Comparison of ENCODE assay signal across 10 mouse cellular contexts in the genomic region with DNA sequence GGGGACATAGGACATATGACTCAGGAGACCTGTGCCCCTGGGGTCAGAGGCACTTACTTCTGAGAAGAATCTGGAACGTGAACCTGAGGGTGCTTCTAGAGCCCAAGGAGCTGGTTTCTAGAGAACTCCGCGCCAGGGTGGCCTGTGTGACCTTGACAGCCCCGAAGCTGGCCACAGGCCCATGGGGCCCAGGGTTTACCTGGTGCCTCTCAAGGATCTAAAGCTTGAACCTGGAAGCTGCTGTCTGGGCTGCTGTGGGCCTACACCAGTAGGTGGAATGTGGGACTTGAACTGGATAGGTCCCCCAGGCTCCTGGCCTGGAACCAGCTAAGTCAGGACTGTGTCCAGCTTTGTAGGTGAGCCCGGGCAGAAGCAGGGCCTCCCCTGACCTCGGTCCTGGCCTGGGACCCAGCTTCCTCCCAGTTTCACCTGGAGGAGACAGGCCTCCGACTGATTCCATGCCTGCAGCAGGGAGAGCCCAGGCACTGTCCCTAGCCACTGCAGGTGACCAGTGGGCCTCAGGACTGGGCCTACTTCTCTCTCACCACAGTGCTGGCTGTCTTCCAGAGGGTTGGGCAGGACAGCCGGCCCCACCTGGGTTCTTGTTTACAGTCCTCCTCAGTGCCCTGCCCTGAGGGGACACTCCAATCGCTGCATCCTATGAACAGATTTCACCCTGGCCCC. TPM values are rescaled to one million over a fixed set of nuclear protein-coding genes. Genes with fewer than 3 reads are reported as not detected.
DNase-seq lines count a peak whose midpoint lies in the region; ATAC-seq lines count a peak whose summit lies in the region.
"Had no signal": no experiment of that assay in that cellular context is flagged by ENCODE, and none has a peak within 500 bp of the region (broad histone marks: within the 10 kb centered on the region; RNA-seq: fewer than 3 reads in every experiment).

No protein-coding gene starts in this region.

- no peaks in the 10 kb centered on the region for H3K9me3 ChIP-seq in lung, embryonic 16.5 days (ENCODE audit: control insufficient read depth, low read length)
- H3K9me3 ChIP-seq: G1E had no signal

- H3K36me3 ChIP-seq in lung, embryonic 16.5 days (ENCODE audit: control insufficient read depth, insufficient read depth, low read length), result peaks cover 14% of the 10 kb centered on the region

- no peak overlapping the region for H3K4me2 ChIP-seq in lung, embryonic 16.5 days (ENCODE audit: low read depth, low read length)

- no peak overlapping the region for H3K9ac ChIP-seq in lung, embryonic 16.5 days (ENCODE audit: low read length)

- ATAC-seq in lung, embryonic 16.5 days (ENCODE audit: low read depth), result peak; percentile 53
- no peak for ATAC-seq in monocyte, adult 5-6 weeks (replicated peaks; ENCODE audit: insufficient number of reproducible peaks, low FRiP score, low TSS enrichment, poor library complexity, severe bottlenecking)

- peak; percentile 42 to 48 for DNase-seq in heart, postnatal 10 days
- DNase-seq in heart, postnatal 25 days (ENCODE audit: low spot score), result no peak
- peak; percentile 63 to 64 for DNase-seq in cerebellum, postnatal 10 days
- peak; percentile 64 to 81 for DNase-seq in kidney, adult 8-10 months
- no peak for DNase-seq in gastrocnemius, postnatal 36 days
- DNase-seq: layer of hippocampus, postnatal 36 days; thymus, postnatal 25 days had no signal

- H3K4me1 ChIP-seq in lung, embryonic 16.5 days (replicated peaks; ENCODE audit: control insufficient read depth, insufficient read depth, low read length), result peaks cover 18% of the 10 kb centered on the region

- WGBS in lung, embryonic 16.5 days, result 72% methylated on average over 9 of the region's 9 CpGs

- no peaks in the 10 kb centered on the region for H3K27me3 ChIP-seq in lung, embryonic 16.5 days (ENCODE audit: control insufficient read depth, insufficient read depth, low read depth, low read length)

- intact Hi-C loops in heart, postnatal 10 days (cut with DNase I), result no loop called here
- intact Hi-C loops in heart, postnatal 25 days (cut with DNase I), result loop anchor here (2.0 kb wide), 1 partner anchor 17 kb away; no protein-coding TSS in a partner anchor
- intact Hi-C loops in gastrocnemius, postnatal 36 days (cut with DNase I), result no loop called here

- no peak overlapping the region for H3K4me3 ChIP-seq in lung, embryonic 16.5 days (ENCODE audit: low read length)

- H3K27ac ChIP-seq in lung, embryonic 16.5 days (ENCODE audit: low read length), result peak overlapping the region; percentile 55

RNA-seq across cellular contexts. Expression of a gene that starts 4.7 kb away (rescaled TPM):
- total RNA-seq in heart, postnatal 10 days (2021), result 10 to 100 TPM; 13.3 to 15.2 TPM
- 10 to 100 TPM; 12.2 to 13.2 TPM for total RNA-seq in heart, postnatal 25 days (2021)
- 23.0 and 23.2 TPM in 2 replicates for polyA plus RNA-seq in lung, embryonic 16.5 days (2015; fragmentation: Nextera tagmentation; extraction: Ambion mirVana)
- total RNA-seq in monocyte, adult 5-6 weeks (2017), result 1.6 to 2.0 TPM (median 1.6 TPM) in 3 replicates
- total RNA-seq in gastrocnemius, postnatal 36 days (2021), result 1 to 10 TPM; 4.5 to 6.0 TPM

RNA-seq across cellular contexts. Expression of a gene that starts 16.1 kb away (rescaled TPM):
- total RNA-seq in heart, postnatal 10 days (2021), result 10 to 100 TPM; 38.2 to 38.7 TPM
- total RNA-seq in heart, postnatal 25 days (2021), result 10 to 100 TPM; 20.3 to 27.3 TPM
- 15.9 and 16.9 TPM in 2 replicates for polyA plus RNA-seq in lung, embryonic 16.5 days (2015; fragmentation: Nextera tagmentation; extraction: Ambion mirVana)
- total RNA-seq in monocyte, adult 5-6 weeks (2017), result 37.3 to 51.6 TPM (median 46.2 TPM) in 3 replicates
- total RNA-seq in gastrocnemius, postnatal 36 days (2021), result 10 to 100 TPM; 13.5 TPM

Comparison
In these comparisons a context has a peak if more than half of its experiments do, and no peak if none do; other contexts are left out.
1. DNase-seq: peak in heart, postnatal 10 days (2 of 2), cerebellum, postnatal 10 days (2 of 2) and kidney, adult 8-10 months (2 of 2); none in heart, postnatal 25 days (single experiment) and gastrocnemius, postnatal 36 days (0 of 2).